Mouse (Mus musculus) G1E (cell line): ENCODE measurements around the gene Eif4ebp2. TPM values are rescaled to one million over a fixed set of nuclear protein-coding genes. Genes with fewer than 3 reads are reported as not detected.

Experiments
- ATAC-seq: 2 replicates; pipeline ENCODE4 v1.8.0; 2016; ENCODE audit warnings: mild to moderate bottlenecking; ENCODE audit not compliant: insufficient number of reproducible peaks, poor library complexity, low FRiP score, severe bottlenecking; ENCODE audit errors: extremely low read depth
- DNase-seq: peaks from one replicate; pipeline ENCODE4 v3.0.0; 2012; ENCODE audit warnings: low spot score
- H3K27me3 ChIP-seq: 2 replicates; pipeline ENCODE4 v1.6.1; 2012; ENCODE audit warnings: mild to moderate bottlenecking, low read length, inconsistent platforms; ENCODE audit not compliant: insufficient read depth
- H3K36me3 ChIP-seq: replicated peaks from 2 replicates; pipeline ENCODE3; 2012; ENCODE audit warnings: mild to moderate bottlenecking, inconsistent platforms
- H3K4me1 ChIP-seq: 2 replicates; pipeline ENCODE4 v1.6.1; 2012; ENCODE audit warnings: low read depth, low read length, inconsistent platforms, mixed read lengths; ENCODE audit not compliant: insufficient read depth
- H3K4me3 ChIP-seq: 2 replicates; pipeline ENCODE4 v1.5.1; 2012; ENCODE audit warnings: low read depth, mild to moderate bottlenecking, inconsistent platforms, low read length, moderate library complexity, mixed read lengths
- H3K9me3 ChIP-seq: replicated peaks from 2 replicates; pipeline ENCODE4 v1.6.1; 2012; ENCODE audit warnings: inconsistent platforms
- CTCF ChIP-seq: IDR thresholded peaks from 2 replicates; pipeline ENCODE4 v1.5.1; 2012; ENCODE audit warnings: low read depth, low read length, inconsistent platforms, mixed read lengths
- GATA1 ChIP-seq: IDR thresholded peaks from 2 replicates; pipeline ENCODE4 v1.6.1; 2012; ENCODE audit warnings: borderline replicate concordance, low read length, inconsistent platforms, mixed read lengths
- GATA2 ChIP-seq: IDR thresholded peaks from 2 replicates; pipeline ENCODE4 v1.6.1; 2012; ENCODE audit warnings: low read depth, low read length, inconsistent platforms, borderline replicate concordance
- POLR2AphosphoS5 ChIP-seq: IDR thresholded peaks from 2 replicates; pipeline ENCODE4 v1.6.1; 2012; ENCODE audit warnings: low read depth, low read length, inconsistent platforms; ENCODE audit not compliant: insufficient replicate concordance
- TAL1 ChIP-seq: conservative IDR thresholded peaks from 2 replicates; pipeline ENCODE4 v1.6.1; 2012; ENCODE audit warnings: low read depth, low read length, inconsistent platforms, mixed read lengths
- polyA plus RNA-seq: library from polyadenylated mRNA; stranded (reverse); fragments of >175 nt; gene quantifications from 2 replicates; pipeline ENCODE4 v1.2.3, GENCODE M21; 2012
- total RNA-seq, 2 experiments: library from RNA; stranded (forward) in 1 of 2; stranded (reverse) in 1 of 2; fragments of 200-1000 nt in 1 of 2; fragments of >200 nt in 1 of 2; fragmentation: Nextera tagmentation in 1 of 2; gene quantifications; 2 replicates each; pipeline ENCODE4 v1.2.3; 2014 to 2017

The Eif4ebp2 gene
- total and polyA plus RNA-seq, 3 experiments, result 9.4 to 184 (median 96.4) TPM

- Histone ChIP-seq H3K9me3 (no peaks in the 10 kb centered on the region), H3K4me3 (no peak overlapping the region; the same call in 1 of the 2 replicates), H3K27me3 (no peaks in the 10 kb centered on the region), H3K36me3 (peaks cover 54% of the 10 kb centered on the region), H3K4me1 (peaks cover 52% of the 10 kb centered on the region)
- no peak for DNase-seq
- ATAC-seq, result no peak
- TF ChIP-seq GATA1, result no peak
- no peak for TF ChIP-seq CTCF
- no peak for TF ChIP-seq GATA2
- TF ChIP-seq TAL1, result no peak
- TF ChIP-seq POLR2AphosphoS5, result no peak
Observed at GRCm38 (mm10) chr10:61488522-61489110, 36.2 kb upstream of the Eif4ebp2 start.

- H3K4me1 ChIP-seq, result peaks cover 49% of the 10 kb centered on the region
- DNase-seq, result no peak
- no peaks in the 10 kb centered on the region for H3K27me3 ChIP-seq
- no peak for TF ChIP-seq CTCF
- TF ChIP-seq GATA1, result no peak
- TF ChIP-seq POLR2AphosphoS5, result no peak
- H3K9me3 ChIP-seq, result no peaks in the 10 kb centered on the region
- peaks cover 69% of the 10 kb centered on the region for H3K36me3 ChIP-seq
- H3K4me3 ChIP-seq, result no peak overlapping the region
- no peak for ATAC-seq
Observed at GRCm38 (mm10) chr10:61486551-61487339, 34.3 kb upstream of the Eif4ebp2 start.

GRCm38 (mm10) chr10:61484801-61485200 lies 32.3 kb upstream of the Eif4ebp2 start:
- peaks cover 43% of the 10 kb centered on the region for H3K4me1 ChIP-seq
- no peak overlapping the region for H3K4me3 ChIP-seq
- H3K36me3 ChIP-seq, result peaks cover 68% of the 10 kb centered on the region
- TF ChIP-seq CTCF, result no peak
- TF ChIP-seq GATA2, result no peak
- no peak for TF ChIP-seq TAL1
- no peak for TF ChIP-seq POLR2AphosphoS5
- ATAC-seq (no peak), DNase-seq (no peak)
- H3K27me3 ChIP-seq, result no peaks in the 10 kb centered on the region
- no peaks in the 10 kb centered on the region for H3K9me3 ChIP-seq

- ATAC-seq, result no peak
- H3K4me3 ChIP-seq, result no peak overlapping the region
Observed at GRCm38 (mm10) chr10:61482771-61483170, 30.3 kb upstream of the Eif4ebp2 start.

GRCm38 (mm10) chr10:61480488-61480887 lies 28.0 kb upstream of the Eif4ebp2 start:
- ATAC-seq (no peak), DNase-seq (no peak)
- peaks cover 33% of the 10 kb centered on the region; the same call in 1 of the 2 replicates for H3K4me1 ChIP-seq
- no peaks in the 10 kb centered on the region for H3K9me3 ChIP-seq
- H3K36me3 ChIP-seq, result peaks cover 59% of the 10 kb centered on the region
- no peak overlapping the region for H3K4me3 ChIP-seq
- H3K27me3 ChIP-seq, result no peaks in the 10 kb centered on the region
- TF ChIP-seq GATA2 (no peak), POLR2AphosphoS5 (no peak), TAL1 (no peak), GATA1 (no peak), CTCF (no peak)

More at GRCm38 (mm10) chr10:61482771-61483170, 30.3 kb upstream of the Eif4ebp2 start:
- Histone ChIP-seq H3K36me3 (peaks cover 68% of the 10 kb centered on the region), H3K4me1 (peaks cover 40% of the 10 kb centered on the region), H3K9me3 (no peaks in the 10 kb centered on the region), H3K27me3 (no peaks in the 10 kb centered on the region)
- DNase-seq, result no peak
- no peak for TF ChIP-seq CTCF
- TF ChIP-seq POLR2AphosphoS5, result no peak
- TF ChIP-seq GATA1, result no peak
- no peak for TF ChIP-seq TAL1
- TF ChIP-seq GATA2, result no peak

GRCm38 (mm10) chr10:61479927-61480326 lies 27.5 kb upstream of the Eif4ebp2 start:
- ATAC-seq (no peak), DNase-seq (no peak)
- Histone ChIP-seq H3K4me3 (no peak overlapping the region), H3K9me3 (no peaks in the 10 kb centered on the region), H3K36me3 (peaks cover 53% of the 10 kb centered on the region), H3K4me1 (peaks cover 34% of the 10 kb centered on the region; the same call in 1 of the 2 replicates), H3K27me3 (no peaks in the 10 kb centered on the region)
- TF ChIP-seq POLR2AphosphoS5 (no peak), GATA1 (no peak), TAL1 (no peak), GATA2 (no peak), CTCF (no peak)
